Mouse (Mus musculus) ES-Bruce4 (cell line): ENCODE measurements at regions not wholly inside any gene's neighbourhood (a gene's known extent, or its start where the extent isn't known, plus 50 kb on each side); places are given as distances from the start of the nearest gene placed in this dataset.

Source experiments
- H3K27ac ChIP-seq: 2 replicates; pipeline ENCODE4 v1.5.1; 2012; ENCODE audit warnings: low read length, inconsistent platforms; ENCODE audit not compliant: insufficient read depth
- H3K27me3 ChIP-seq: 2 replicates; pipeline ENCODE4 v1.6.1; 2012; ENCODE audit warnings: mild to moderate bottlenecking, low read length, inconsistent platforms; ENCODE audit not compliant: control insufficient read depth, poor library complexity, insufficient read depth, severe bottlenecking
- H3K36me3 ChIP-seq: 2 replicates; pipeline ENCODE4 v1.6.1; 2012; ENCODE audit warnings: inconsistent platforms, mild to moderate bottlenecking, low read length, moderate library complexity; ENCODE audit not compliant: control insufficient read depth, poor library complexity, insufficient read depth, severe bottlenecking
- H3K4me1 ChIP-seq: one replicate; pipeline ENCODE4 v1.8.1; 2011; ENCODE audit warnings: low read length; ENCODE audit not compliant: control insufficient read depth, insufficient read depth
- H3K4me3 ChIP-seq: 2 replicates; pipeline ENCODE4 v1.5.1; 2011; ENCODE audit warnings: low read depth, mild to moderate bottlenecking, low read length
- H3K9ac ChIP-seq: 2 replicates; pipeline ENCODE4 v1.6.1; 2012; ENCODE audit warnings: low read depth, mild to moderate bottlenecking, inconsistent platforms; ENCODE audit not compliant: poor library complexity, severe bottlenecking
- H3K9me3 ChIP-seq: replicated peaks from 2 replicates; pipeline ENCODE4 v1.6.1; 2012; ENCODE audit warnings: mild to moderate bottlenecking, low read length, inconsistent platforms; ENCODE audit not compliant: control insufficient read depth, poor library complexity, insufficient read depth, severe bottlenecking
- CTCF ChIP-seq: IDR thresholded peaks from one replicate; pipeline ENCODE4 v1.8.1; 2011; ENCODE audit warnings: low read depth, low read length
- EP300 ChIP-seq: IDR thresholded peaks from 2 replicates; pipeline ENCODE4 v1.6.1; 2011; ENCODE audit warnings: low read depth, low read length; ENCODE audit not compliant: insufficient read depth
- POLR2A ChIP-seq: IDR thresholded peaks from one replicate; pipeline ENCODE4 v1.8.1; 2011; ENCODE audit warnings: low read length; ENCODE audit not compliant: insufficient read depth

- Histone ChIP-seq H3K27me3 (no peaks in the 10 kb centered on the region; the same call in 1 of the 2 replicates), H3K9ac (no peak overlapping the region), H3K9me3 (no peaks in the 10 kb centered on the region), H3K27ac (no peak overlapping the region), H3K36me3 (no peaks in the 10 kb centered on the region), H3K4me3 (no peak overlapping the region), H3K4me1 (no peaks in the 10 kb centered on the region)
- TF ChIP-seq EP300 (no peak), POLR2A (no peak)
These were observed 101.3 kb upstream of the Tdrd3 start for GRCm38 (mm10) chr14:87314999-87315732.

- Histone ChIP-seq H3K9ac (no peak overlapping the region), H3K27ac (no peak overlapping the region), H3K4me3 (no peak overlapping the region), H3K9me3 (no peaks in the 10 kb centered on the region), H3K36me3 (no peaks in the 10 kb centered on the region), H3K27me3 (no peaks in the 10 kb centered on the region), H3K4me1 (no peaks in the 10 kb centered on the region)
- TF ChIP-seq CTCF (no peak), POLR2A (no peak), EP300 (no peak)
These were observed 88.6 kb upstream of the Tdrd3 start for GRCm38 (mm10) chr14:87327841-87328240.

- H3K36me3 ChIP-seq = no peaks in the 10 kb centered on the region
- no peak overlapping the region for H3K4me3 ChIP-seq
- H3K27ac ChIP-seq = no peak overlapping the region
- H3K4me1 ChIP-seq = no peaks in the 10 kb centered on the region
- TF ChIP-seq EP300 = no peak
- no peak for TF ChIP-seq POLR2A
- no peak for TF ChIP-seq CTCF
- H3K9ac ChIP-seq = no peak overlapping the region
- no peaks in the 10 kb centered on the region for H3K27me3 ChIP-seq
- no peaks in the 10 kb centered on the region for H3K9me3 ChIP-seq
These were observed 78.4 kb upstream of the Tdrd3 start for GRCm38 (mm10) chr14:87337950-87338526.

GRCm38 (mm10) chr14:87344540-87344939 lies 71.9 kb upstream of the Tdrd3 start:
- Histone ChIP-seq H3K4me1 (no peaks in the 10 kb centered on the region), H3K9ac (no peak overlapping the region), H3K27ac (no peak overlapping the region), H3K9me3 (no peaks in the 10 kb centered on the region), H3K4me3 (no peak overlapping the region), H3K36me3 (no peaks in the 10 kb centered on the region), H3K27me3 (no peaks in the 10 kb centered on the region)
- TF ChIP-seq EP300 = no peak

GRCm38 (mm10) chr14:87346812-87347211 lies 69.6 kb upstream of the Tdrd3 start:
- Histone ChIP-seq H3K27ac (no peak overlapping the region), H3K4me3 (no peak overlapping the region), H3K36me3 (no peaks in the 10 kb centered on the region), H3K27me3 (no peaks in the 10 kb centered on the region), H3K9me3 (no peaks in the 10 kb centered on the region), H3K4me1 (no peaks in the 10 kb centered on the region), H3K9ac (no peak overlapping the region)
- TF ChIP-seq POLR2A = no peak
- no peak for TF ChIP-seq EP300
- TF ChIP-seq CTCF = no peak

- H3K9me3 ChIP-seq = no peaks in the 10 kb centered on the region
- H3K27ac ChIP-seq = no peak overlapping the region
- H3K4me3 ChIP-seq = no peak overlapping the region
- no peaks in the 10 kb centered on the region for H3K36me3 ChIP-seq
- H3K9ac ChIP-seq = no peak overlapping the region
- no peak for TF ChIP-seq POLR2A
- TF ChIP-seq EP300 = no peak
- no peak for TF ChIP-seq CTCF
- no peaks in the 10 kb centered on the region for H3K4me1 ChIP-seq
- H3K27me3 ChIP-seq = no peaks in the 10 kb centered on the region
These were observed 67.6 kb upstream of the Tdrd3 start for GRCm38 (mm10) chr14:87348825-87349224.
